Mouse (Mus musculus) erythroid progenitor cell, adult 5-6 weeks (primary cell): ENCODE measurements around the gene Gng7. TPM values are rescaled to one million over a fixed set of nuclear protein-coding genes. Genes with fewer than 3 reads are reported as not detected.

Experiments used
- ATAC-seq: replicated peaks from 2 replicates; pipeline ENCODE4 v1.8.0; 2016; ENCODE audit warnings: moderate number of reproducible peaks, mild to moderate bottlenecking, moderate TSS enrichment, inconsistent platforms; ENCODE audit not compliant: poor library complexity, low FRiP score, severe bottlenecking
- total RNA-seq, 2 experiments: library from RNA; stranded (forward) in 1 of 2; stranded (reverse) in 1 of 2; fragments of 150-400 nt in 1 of 2; fragments of 186-747, 209-891 nt in 1 of 2; gene quantifications; 2 replicates each; pipeline versions ENCODE4 v1.2.3 to v1.2.4; 2015 to 2017; ENCODE audit warnings: low replicate concordance in 2 of 2

Gene Gng7
- total RNA-seq, 2 experiments from 2014 or later: 0.38 TPM; not detected in 1

DNA sequence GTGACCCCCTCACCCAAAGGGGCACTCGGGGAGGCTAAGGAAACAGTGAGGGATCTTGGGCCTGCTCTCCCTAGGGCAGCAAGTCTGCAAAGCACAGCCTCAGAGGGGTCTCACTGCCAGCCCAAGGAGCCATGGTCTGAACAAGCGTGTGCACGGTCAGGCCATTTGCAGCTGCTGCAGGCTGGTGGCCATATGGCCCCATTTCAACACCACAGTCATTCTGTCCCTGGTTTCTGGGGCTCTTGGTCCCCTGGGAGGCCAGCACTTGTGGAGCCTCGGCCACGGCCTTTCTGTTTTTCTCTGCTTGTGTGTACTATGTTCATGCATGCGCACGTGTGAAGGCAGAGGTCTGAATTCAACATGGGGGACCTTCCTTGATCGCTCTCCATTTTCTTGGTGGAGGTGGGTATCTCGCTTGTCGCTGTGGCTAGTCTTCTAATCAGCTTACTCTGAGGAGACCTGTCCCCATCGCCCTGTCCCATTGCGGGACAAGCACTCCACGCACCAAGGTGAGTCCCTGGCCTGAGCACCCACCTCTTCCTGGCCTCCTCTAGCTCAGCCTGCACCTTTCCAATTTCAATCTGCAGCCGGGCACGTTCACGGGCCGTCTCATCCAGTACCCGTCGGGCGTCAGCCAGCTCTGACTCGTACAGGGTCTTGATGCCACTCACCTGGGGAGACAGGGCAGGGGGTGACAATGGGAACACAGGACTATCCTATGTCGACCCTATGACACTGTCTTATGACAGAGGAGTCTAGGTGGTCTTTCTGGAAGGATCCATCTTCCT, 105.2 kb downstream of the Gng7 start:
- ATAC-seq: no peak

DNA sequence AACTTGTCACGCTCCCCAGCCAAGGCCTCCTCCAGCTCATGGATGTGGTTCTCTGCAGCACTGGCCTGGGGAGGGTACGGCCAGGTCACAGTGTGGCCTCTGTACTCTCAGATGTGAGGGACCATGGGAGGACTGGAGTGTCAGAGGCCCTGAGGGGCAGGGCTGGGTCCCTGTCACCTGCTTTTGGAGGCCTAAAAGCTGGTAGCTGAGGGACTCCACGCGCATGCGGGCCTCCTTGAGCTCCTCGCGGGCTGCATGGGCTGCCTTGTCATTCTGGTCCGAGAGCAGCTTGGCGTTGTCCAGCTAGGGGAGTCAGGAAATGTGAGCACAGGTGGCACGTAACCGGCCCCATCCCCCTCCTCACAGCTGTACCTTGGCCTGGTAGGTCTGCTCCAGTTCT, 110.0 kb downstream of the Gng7 start:
- no peak for ATAC-seq

DNA sequence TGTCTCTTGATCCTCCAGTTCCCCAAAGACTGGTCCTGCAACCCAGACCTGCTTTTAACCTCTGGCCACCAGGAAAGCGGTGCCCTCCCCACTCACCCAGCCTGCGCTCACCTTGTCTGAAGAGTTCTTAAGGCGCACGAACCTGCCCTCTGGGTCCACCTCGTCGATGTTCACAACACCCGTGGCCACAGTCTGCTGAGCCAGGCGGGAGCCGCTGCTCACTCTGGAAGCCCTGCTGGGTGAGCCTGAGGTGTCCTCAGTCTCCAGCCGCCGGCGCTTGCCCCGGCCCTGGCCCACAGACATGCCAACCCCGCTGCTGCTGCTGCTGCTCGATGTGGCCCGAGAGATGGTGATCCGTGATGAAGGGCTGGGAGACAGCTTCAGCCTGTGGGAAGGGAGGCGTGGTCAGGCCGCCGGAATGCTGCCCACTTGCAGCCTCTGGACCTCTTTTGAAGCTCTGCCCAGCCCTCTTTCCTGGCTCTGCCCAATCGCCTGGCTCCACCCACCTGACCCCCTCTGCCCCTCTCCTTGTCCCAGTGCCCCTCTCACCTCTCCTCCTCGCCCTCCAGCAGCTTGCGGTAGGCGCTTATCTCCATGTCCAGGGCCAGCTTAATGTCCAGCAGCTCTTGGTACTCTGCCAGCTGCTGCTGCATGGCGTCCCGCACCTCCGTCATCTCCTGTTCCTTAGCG, 110.6 kb downstream of the Gng7 start:
- ATAC-seq: no peak

DNA sequence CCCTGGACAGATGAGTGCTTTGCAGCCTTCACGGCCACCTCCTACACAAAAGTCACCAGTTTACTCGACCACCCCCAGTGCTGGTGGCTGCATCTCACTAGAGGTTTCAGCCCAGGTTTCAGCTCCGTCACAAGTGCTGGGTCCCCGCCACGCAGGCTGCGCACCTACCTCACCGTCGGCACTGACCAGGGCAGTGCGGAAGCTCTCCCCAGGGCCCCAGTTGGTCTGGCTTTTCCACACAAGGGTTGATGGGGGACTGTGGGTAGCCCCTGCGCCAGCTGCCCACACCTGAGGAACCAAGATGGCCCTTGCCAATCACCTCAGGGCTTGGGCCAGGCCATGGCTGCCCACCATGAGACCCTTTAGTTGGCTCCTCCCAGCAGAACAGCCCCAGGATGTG, 111.5 kb downstream of the Gng7 start:
- ATAC-seq: no peak

DNA sequence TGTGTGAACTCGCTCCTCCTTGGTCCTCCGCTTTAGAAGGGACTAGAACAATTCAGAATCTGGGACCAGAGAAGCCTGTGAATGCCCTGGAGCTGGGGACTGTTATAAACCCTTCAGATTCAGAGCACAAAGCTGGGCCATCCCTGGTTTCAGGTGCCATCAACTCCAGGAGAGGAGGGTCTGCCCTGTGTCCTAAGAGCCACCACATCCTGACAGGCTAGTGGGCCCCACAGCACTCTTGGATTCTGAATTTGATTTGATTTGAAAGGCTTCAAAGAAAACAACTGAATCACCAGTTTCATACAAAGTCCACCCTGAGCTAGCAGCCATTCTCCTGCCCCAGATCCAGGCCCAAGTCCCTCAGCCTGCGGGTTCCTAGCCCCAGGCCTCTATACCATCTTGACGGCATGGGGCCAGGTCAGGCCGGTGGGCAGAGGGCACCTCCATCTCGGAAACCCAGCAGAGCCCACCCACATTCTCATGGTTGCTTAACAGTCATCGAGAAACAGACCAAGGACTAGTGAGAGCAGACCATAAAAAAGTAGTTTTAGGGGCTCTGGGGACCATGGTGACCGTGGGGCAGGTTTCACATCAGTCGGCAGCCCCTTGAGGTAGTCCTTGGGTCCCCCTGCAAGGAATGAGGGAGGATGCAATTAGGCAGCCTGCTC, 112.3 kb downstream of the Gng7 start:
- ATAC-seq: no peak

DNA sequence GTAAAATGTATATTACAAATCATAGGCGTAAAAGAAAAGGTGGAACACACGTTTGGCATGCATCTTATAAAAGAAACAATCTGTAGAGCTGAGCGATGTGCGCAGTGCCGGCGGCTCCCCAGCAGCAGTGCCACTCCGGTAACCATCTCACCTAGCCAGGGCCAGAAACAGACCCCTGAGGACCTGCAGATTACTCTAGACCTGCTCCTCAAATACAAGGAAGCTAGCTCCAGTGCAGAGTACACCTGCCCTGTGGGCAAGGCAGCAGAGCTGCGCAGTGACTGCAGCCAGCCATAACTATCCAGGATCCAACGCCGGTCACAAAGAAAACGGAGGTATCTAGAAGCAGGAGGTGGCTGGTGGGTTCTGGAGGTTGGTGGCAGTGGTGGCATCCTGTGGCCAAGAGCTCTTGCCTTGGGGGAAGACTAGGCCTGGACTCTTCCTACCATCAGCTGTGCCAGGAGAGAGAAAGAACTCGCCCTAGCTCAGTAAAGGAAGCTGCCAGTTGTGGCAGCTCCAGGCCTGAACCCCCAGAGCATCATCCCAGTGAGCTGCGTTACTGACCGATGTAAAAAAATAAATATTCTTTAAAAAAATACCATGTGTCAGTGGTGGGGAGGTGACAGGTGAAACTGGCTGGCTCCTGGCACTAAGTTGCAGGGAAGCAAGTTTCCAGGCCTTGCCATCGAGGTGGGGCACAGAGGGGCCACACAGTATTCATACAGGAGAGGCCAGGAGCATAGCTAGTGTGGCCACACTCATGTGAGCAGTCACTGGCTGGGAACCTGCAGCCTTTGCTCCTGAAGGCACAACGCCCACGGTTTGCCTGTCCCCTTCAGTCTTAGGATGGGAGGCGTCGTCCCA, 113.1 kb downstream of the Gng7 start:
- ATAC-seq: no peak

DNA sequence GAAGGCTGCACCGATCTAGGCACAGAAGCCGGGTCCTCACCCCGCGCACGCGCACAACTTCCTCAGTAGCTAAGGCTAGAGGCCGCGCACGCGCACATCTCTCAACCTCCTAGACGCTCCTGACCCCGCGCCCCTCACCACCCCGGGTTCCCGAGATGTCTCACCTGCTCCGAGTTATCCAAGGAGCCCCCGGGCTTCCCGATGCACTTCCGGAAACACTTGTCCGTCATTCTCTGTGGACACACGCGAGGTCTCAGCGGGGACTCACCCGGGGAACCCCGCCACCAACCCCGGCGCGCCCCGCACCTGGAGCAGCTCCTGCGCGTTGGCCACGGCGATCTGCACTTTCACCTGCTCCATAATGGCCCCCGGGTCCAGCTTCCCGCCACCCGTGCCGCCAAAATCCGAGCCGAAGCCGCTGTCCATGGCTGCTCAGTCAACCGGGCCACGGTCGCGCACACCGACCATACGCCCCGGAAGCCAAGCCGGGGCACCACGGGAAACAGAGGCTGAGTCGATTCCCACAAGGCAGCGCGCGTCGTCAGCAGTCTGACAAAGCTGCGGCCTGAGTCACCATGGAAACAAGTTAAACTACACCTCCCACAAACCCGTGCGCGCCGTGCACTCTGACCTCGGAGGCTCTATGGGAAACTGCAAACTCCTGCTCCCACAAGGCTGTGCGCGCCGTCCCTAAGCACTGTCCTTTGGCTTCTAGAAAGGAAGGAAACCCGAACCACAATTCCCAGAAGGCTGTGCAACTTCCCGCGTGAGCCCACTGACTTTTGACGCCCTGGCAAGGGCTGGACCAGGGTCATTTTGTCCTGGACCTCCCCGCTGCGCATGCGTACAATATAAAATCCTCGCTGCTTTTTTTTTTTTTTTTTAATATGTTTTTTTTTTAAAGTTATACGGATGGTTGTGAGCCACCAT, 114.2 kb downstream of the Gng7 start, which contains the start of gene Timm13:
TSS of gene Timm13 (minus strand) at position 652 of the 930 bp plus-strand sequence.
- peak; percentile 89 for ATAC-seq

DNA sequence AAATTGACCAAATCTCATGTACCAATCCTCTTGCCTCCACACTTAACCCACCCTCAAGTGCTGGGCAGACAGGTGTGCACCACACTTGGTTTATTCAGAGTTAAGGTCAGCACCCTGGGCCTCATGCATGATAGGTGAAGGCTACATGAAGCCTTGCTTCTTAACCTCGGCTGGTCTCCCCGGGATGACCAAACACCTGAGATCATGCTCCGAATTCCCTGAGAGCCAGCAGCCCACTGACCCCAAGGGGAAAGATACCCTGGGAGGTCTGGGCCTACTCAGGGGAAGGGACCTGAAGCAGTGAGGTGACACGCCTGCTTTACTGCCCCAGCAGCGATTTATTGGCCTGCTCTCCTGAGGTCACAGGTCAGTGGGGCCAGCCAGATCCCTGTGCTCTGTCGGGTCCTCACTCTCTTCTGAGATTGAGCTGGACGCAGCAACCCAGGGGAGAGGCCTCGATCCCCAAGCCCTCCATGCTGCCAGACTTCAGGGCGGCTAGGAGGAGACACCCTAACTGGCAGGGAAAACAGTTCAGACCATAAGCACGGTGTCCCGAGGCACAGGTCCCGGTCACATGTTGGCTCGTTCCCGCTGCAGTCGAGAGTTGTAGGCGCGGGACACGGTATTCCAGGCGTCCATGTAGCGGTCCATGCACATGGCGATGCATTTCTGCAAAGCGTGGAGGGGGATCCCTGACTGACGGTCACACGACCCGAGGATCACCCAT, 115.0 kb downstream of the Gng7 start:
- ATAC-seq: 0 out of 2 replicates have a peak, but pooled peaks have one; percentile 1

DNA sequence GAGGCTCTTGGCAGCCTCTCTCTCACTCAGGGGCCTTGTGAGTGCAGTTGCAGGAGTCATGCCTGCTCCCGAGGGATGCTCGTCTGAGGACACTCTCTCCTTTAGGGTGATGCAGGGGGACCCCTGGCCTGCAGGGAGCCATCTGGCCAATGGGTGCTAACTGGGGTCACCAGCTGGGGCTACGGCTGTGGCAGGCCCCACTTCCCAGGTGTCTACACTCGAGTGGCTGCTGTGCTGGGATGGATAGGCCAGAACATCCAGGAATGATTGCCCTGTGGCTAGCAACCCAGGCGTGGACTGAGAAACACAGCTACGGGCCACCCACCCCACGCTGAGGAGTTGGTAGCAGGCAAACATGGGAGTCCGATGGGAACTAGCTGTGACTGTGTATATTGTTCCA, 115.7 kb downstream of the Gng7 start:
- no peak for ATAC-seq

Other genes with a start within 250 kb of the Gng7 start
- gene Sf3a2, start 216.7 kb downstream of the Gng7 start, total RNA-seq (2015; ENCODE audit: low replicate concordance): 34.2 and 48.6 TPM in 2 replicates
- gene Sf3a2, start 216.7 kb downstream of the Gng7 start, total RNA-seq (2017; ENCODE audit: low replicate concordance): 16.8 and 18.1 TPM in 2 replicates
- gene Plekhj1, start 216.3 kb downstream of the Gng7 start, total RNA-seq (2015; ENCODE audit: low replicate concordance): 71.0 and 81.7 TPM in 2 replicates
- 18.9 and 38.1 TPM in 2 replicates for gene Plekhj1, start 216.3 kb downstream of the Gng7 start, total RNA-seq (2017; ENCODE audit: low replicate concordance)
- gene Amh, start 209.7 kb downstream of the Gng7 start, total RNA-seq (2015; ENCODE audit: low replicate concordance): not detected in 2 replicates
- gene Amh, start 209.7 kb downstream of the Gng7 start, total RNA-seq (2017; ENCODE audit: low replicate concordance): not detected in 2 replicates
- gene Jsrp1, start 201.4 kb downstream of the Gng7 start, total RNA-seq (2015; ENCODE audit: low replicate concordance): not detected in 2 replicates
- not detected in 2 replicates for gene Jsrp1, start 201.4 kb downstream of the Gng7 start, total RNA-seq (2017; ENCODE audit: low replicate concordance)
- gene Oaz1, start 188.3 kb downstream of the Gng7 start, total RNA-seq (2015; ENCODE audit: low replicate concordance): 1,470 and 1,566 TPM in 2 replicates
- 158 and 259 TPM in 2 replicates for gene Oaz1, start 188.3 kb downstream of the Gng7 start, total RNA-seq (2017; ENCODE audit: low replicate concordance)
- gene Lingo3, start 170.9 kb downstream of the Gng7 start, total RNA-seq (2015; ENCODE audit: low replicate concordance): not detected in 2 replicates
- gene Lingo3, start 170.9 kb downstream of the Gng7 start, total RNA-seq (2017; ENCODE audit: low replicate concordance): not detected in 2 replicates
- gene Lsm7, start 159.7 kb downstream of the Gng7 start, total RNA-seq (2015; ENCODE audit: low replicate concordance): 24.7 and 54.4 TPM in 2 replicates
- 75.3 and 78.9 TPM in 2 replicates for gene Lsm7, start 159.7 kb downstream of the Gng7 start, total RNA-seq (2017; ENCODE audit: low replicate concordance)
- 262 and 270 TPM in 2 replicates for gene Sppl2b, start 159.7 kb downstream of the Gng7 start, total RNA-seq (2015; ENCODE audit: low replicate concordance)
- gene Sppl2b, start 159.7 kb downstream of the Gng7 start, total RNA-seq (2017; ENCODE audit: low replicate concordance): 283 and 322 TPM in 2 replicates
- gene Tmprss9, start 143.1 kb downstream of the Gng7 start, total RNA-seq (2015; ENCODE audit: low replicate concordance): 0.72 TPM in 1 of 2 replicates, not detected in the other
- 0.30 TPM in 1 of 2 replicates, not detected in the other for gene Tmprss9, start 143.1 kb downstream of the Gng7 start, total RNA-seq (2017; ENCODE audit: low replicate concordance)
- 17.6 and 32.1 TPM in 2 replicates for gene Timm13, start 114.0 kb downstream of the Gng7 start, total RNA-seq (2015; ENCODE audit: low replicate concordance)
- gene Timm13, start 114.0 kb downstream of the Gng7 start, total RNA-seq (2017; ENCODE audit: low replicate concordance): 3.7 and 7.6 TPM in 2 replicates
- gene Lmnb2, start 96.7 kb downstream of the Gng7 start, total RNA-seq (2015; ENCODE audit: low replicate concordance): 0.36 and 1.3 TPM in 2 replicates
- 7.3 and 9.0 TPM in 2 replicates for gene Lmnb2, start 96.7 kb downstream of the Gng7 start, total RNA-seq (2017; ENCODE audit: low replicate concordance)
- gene Gadd45b, start 84.9 kb downstream of the Gng7 start, total RNA-seq (2015; ENCODE audit: low replicate concordance): 1.3 and 1.8 TPM in 2 replicates
- 3.6 and 9.2 TPM in 2 replicates for gene Gadd45b, start 84.9 kb downstream of the Gng7 start, total RNA-seq (2017; ENCODE audit: low replicate concordance)
- gene Diras1, start 10.7 kb upstream of the Gng7 start, total RNA-seq (2015; ENCODE audit: low replicate concordance): not detected in 2 replicates
- gene Diras1, start 10.7 kb upstream of the Gng7 start, total RNA-seq (2017; ENCODE audit: low replicate concordance): not detected in 2 replicates
- gene Slc39a3, start 22.5 kb upstream of the Gng7 start, total RNA-seq (2015; ENCODE audit: low replicate concordance): 4.3 and 7.1 TPM in 2 replicates
- 1.2 and 4.2 TPM in 2 replicates for gene Slc39a3, start 22.5 kb upstream of the Gng7 start, total RNA-seq (2017; ENCODE audit: low replicate concordance)
- gene Sgta, start 45.2 kb upstream of the Gng7 start, total RNA-seq (2015; ENCODE audit: low replicate concordance): 13.0 and 22.2 TPM in 2 replicates
- 13.8 and 16.6 TPM in 2 replicates for gene Sgta, start 45.2 kb upstream of the Gng7 start, total RNA-seq (2017; ENCODE audit: low replicate concordance)
- gene Thop1, start 55.1 kb upstream of the Gng7 start, total RNA-seq (2015; ENCODE audit: low replicate concordance): 2.9 and 4.3 TPM in 2 replicates
- gene Thop1, start 55.1 kb upstream of the Gng7 start, total RNA-seq (2017; ENCODE audit: low replicate concordance): 3.2 and 22.8 TPM in 2 replicates
- not detected in 2 replicates for gene Creb3l3, start 83.9 kb upstream of the Gng7 start, total RNA-seq (2015; ENCODE audit: low replicate concordance)
- gene Creb3l3, start 83.9 kb upstream of the Gng7 start, total RNA-seq (2017; ENCODE audit: low replicate concordance): not detected in 2 replicates
- gene Map2k2, start 91.0 kb upstream of the Gng7 start, total RNA-seq (2015; ENCODE audit: low replicate concordance): 36.4 and 39.4 TPM in 2 replicates
- 54.0 and 71.5 TPM in 2 replicates for gene Map2k2, start 91.0 kb upstream of the Gng7 start, total RNA-seq (2017; ENCODE audit: low replicate concordance)
- gene Zbtb7a, start 120.3 kb upstream of the Gng7 start, total RNA-seq (2015; ENCODE audit: low replicate concordance): 31.7 and 33.1 TPM in 2 replicates
- gene Zbtb7a, start 120.3 kb upstream of the Gng7 start, total RNA-seq (2017; ENCODE audit: low replicate concordance): 23.1 and 33.2 TPM in 2 replicates
- gene Pias4, start 153.0 kb upstream of the Gng7 start, total RNA-seq (2015; ENCODE audit: low replicate concordance): 24.1 and 27.2 TPM in 2 replicates
- 15.3 and 46.0 TPM in 2 replicates for gene Pias4, start 153.0 kb upstream of the Gng7 start, total RNA-seq (2017; ENCODE audit: low replicate concordance)
- 267 and 296 TPM in 2 replicates for gene Eef2, start 161.7 kb upstream of the Gng7 start, total RNA-seq (2015; ENCODE audit: low replicate concordance)
- gene Eef2, start 161.7 kb upstream of the Gng7 start, total RNA-seq (2017; ENCODE audit: low replicate concordance): 399 and 622 TPM in 2 replicates
- 5.0 and 5.4 TPM in 2 replicates for gene Dapk3, start 168.1 kb upstream of the Gng7 start, total RNA-seq (2015; ENCODE audit: low replicate concordance)
- 6.4 and 9.4 TPM in 2 replicates for gene Dapk3, start 168.1 kb upstream of the Gng7 start, total RNA-seq (2017; ENCODE audit: low replicate concordance)
- not detected in 2 replicates for gene 4930442H23Rik, start 168.9 kb upstream of the Gng7 start, total RNA-seq (2015; ENCODE audit: low replicate concordance)
- not detected in 2 replicates for gene 4930442H23Rik, start 168.9 kb upstream of the Gng7 start, total RNA-seq (2017; ENCODE audit: low replicate concordance)
- not detected in 2 replicates for gene Nmrk2, start 187.1 kb upstream of the Gng7 start, total RNA-seq (2015; ENCODE audit: low replicate concordance)
- not detected in 2 replicates for gene Nmrk2, start 187.1 kb upstream of the Gng7 start, total RNA-seq (2017; ENCODE audit: low replicate concordance)
- gene Atcay, start 215.9 kb upstream of the Gng7 start, total RNA-seq (2015; ENCODE audit: low replicate concordance): not detected in 2 replicates
- 8.3 TPM in 1 of 2 replicates, not detected in the other for gene Atcay, start 215.9 kb upstream of the Gng7 start, total RNA-seq (2017; ENCODE audit: low replicate concordance)
- not detected in 2 replicates for gene Zfr2, start 218.2 kb upstream of the Gng7 start, total RNA-seq (2015; ENCODE audit: low replicate concordance)
- not detected in 2 replicates for gene Zfr2, start 218.2 kb upstream of the Gng7 start, total RNA-seq (2017; ENCODE audit: low replicate concordance)
- 1.7 and 2.2 TPM in 2 replicates for gene Matk, start 238.0 kb upstream of the Gng7 start, total RNA-seq (2015; ENCODE audit: low replicate concordance)
- 1.5 and 1.7 TPM in 2 replicates for gene Matk, start 238.0 kb upstream of the Gng7 start, total RNA-seq (2017; ENCODE audit: low replicate concordance)